Mouse (Mus musculus) adrenal gland, adult 18-20 months (tissue): Measurements from ENCODE around the gene Smap1. TPM values are rescaled to one million over a fixed set of nuclear protein-coding genes. Genes with fewer than 3 reads are reported as not detected.
A peak's percentile ranks its signal among the peaks of the same experiment; 100 is the strongest.
"Not testable (repeated sequence)": the region's sequence is repeated elsewhere in the genome, so short reads cannot be mapped to it uniquely, and the experiment has no call there.

Experiments used
- DNase-seq, 2 experiments: peaks; one replicate each; pipeline ENCODE4 v3.0.0; 2021 to 2022; ENCODE audit warnings: low spot score in 2 of 2
- long read RNA-seq, 2 experiments: library from polyadenylated mRNA; stranded (forward); transcript quantifications; one replicate each; pipeline ENCODE4 v2.0.0; 2021
- total RNA-seq, 2 experiments: library from RNA; stranded (reverse); gene quantifications; 1 replicate in 1 of 2; 2 replicates in 1 of 2; pipeline ENCODE4 v1.2.3; 2021

Smap1 gene
- total RNA-seq: 10 to 100 TPM; 55.6 to 60.1 TPM
- long read RNA-seq, experiment 1, transcript Smap1-201 (10 exons, 2,289 nt): major isoform, 25 of 27 reads
- long read RNA-seq, experiment 1, partial matches to known transcripts: 1 of 27 reads
- long read RNA-seq, experiment 1, other reads (novel, unspliced or antisense): 1 of 27 reads
- long read RNA-seq, experiment 2, transcript Smap1-201 (10 exons, 2,289 nt): major isoform, 40 of 74 reads
- long read RNA-seq, experiment 2, partial matches to known transcripts: 29 of 74 reads
- long read RNA-seq, experiment 2, other reads (novel, unspliced or antisense): 5 of 74 reads

DNA sequence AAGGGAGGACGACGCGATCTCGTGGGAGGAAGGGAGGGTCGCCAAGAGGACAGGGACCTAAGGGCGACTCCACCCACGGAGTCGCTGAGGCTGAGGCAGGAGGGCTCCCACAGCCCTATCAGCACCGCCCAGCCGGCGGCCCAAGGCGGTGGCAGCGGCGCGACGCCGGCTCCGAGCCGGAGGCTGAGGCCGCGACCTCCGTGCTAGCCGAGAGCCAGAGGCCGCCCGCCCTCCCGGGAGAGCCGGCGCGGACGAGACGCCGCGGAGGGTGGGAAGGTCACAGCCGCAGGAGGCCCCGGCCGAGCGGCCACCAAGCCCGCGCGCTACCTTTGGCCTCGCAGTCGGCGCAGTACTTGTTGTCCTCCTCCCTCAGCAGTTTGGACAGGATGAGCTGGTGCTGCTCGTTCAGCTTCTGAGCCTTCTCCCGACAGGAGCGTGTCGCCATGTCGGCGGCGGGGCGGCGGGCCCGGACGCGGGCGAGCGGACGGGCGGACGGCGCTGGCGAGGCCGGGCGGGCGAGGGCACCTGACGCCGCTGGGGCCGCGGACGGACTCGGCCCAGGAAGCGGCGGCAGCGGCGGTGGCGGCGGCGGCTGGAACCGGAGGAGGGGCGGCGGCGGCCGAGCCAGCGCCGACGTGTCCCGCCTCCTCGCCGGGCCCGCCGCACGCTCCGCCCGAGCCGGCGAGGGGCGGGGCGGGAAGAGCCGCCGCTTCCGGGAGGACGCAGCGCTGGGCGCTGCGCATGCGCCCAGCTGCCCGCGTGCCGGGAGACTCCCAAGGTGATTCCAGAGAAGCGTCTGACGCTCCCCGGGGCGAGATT is at the start of gene Smap1:
Smap1 (minus strand) TSS at position 607 of the 819 bp plus-strand sequence.
- DNase-seq: peak; percentile 72 to 79

DNA sequence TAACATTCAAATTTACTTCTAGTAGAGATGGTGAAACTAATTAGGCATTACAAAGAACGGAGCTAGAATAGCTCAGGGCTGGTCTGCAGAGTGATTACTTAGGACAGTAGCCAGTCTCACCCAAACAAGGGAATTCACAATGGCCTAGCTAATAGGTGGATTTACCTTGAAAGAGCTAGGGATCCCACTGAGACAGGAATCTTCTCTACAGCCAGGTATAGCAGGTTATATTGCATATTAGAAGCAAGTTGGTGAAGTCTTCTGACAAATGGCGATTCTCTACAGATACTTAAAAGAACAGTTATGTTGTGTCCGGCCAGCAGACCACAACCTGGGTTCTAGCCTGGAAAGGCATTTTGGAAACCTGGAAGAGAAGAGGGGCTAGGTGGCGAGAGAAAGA is 49.0 kb upstream of the Smap1 start:
- not testable (repeated sequence) for DNase-seq

DNA sequence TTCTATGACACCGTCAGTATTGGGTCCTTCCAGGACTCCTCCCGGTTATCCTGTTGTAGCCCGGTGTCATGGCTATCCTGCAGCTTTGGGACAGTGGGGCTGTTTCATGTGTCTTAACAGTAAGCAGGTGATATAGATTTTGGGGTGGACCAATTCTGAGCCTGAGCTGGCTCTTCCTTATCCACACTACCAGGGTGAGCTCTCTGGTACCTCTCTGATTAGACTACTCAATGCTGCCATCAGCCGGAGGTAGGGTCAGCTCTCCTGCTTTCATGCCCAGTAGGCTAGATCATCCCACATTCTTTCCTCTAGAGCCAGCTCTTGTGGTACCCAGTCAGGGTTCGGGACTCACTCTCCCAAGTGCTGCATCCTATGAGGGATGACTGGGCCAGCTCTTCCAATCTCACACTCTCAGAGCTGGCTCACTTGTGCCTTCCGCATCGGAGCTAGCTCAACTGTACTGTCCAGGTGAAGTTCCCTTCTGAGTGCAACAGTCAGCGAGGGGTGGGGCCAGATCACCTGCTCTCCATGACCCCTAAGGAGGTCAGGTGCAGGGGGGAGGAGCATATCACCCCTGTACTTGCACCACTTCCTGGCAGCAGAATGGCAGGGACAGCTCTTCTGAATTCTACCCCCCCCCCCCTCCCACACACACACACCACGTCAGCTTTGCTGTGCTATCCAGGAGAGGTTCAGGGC is 46.1 kb upstream of the Smap1 start:
- DNase-seq: no peak

DNA sequence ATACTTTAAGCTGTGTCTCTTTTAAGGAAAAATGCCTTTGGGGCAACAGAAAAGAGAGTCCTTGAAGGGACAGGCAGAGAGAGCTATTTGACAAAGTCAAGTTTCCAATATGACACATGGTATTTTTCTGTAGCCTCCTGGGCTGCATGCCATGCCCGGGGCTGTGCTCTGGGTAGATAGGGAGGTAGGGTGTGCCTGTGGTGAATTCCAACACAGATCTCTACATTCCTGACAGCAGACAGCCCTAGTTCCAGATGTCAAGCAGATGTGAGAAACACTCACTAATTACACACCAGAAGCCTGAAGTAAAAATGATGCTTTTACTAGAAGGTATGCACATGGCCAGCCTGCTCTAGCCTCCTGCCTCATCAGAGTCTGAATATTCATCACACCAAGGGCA is 44.1 kb upstream of the Smap1 start:
- no peak for DNase-seq

DNA sequence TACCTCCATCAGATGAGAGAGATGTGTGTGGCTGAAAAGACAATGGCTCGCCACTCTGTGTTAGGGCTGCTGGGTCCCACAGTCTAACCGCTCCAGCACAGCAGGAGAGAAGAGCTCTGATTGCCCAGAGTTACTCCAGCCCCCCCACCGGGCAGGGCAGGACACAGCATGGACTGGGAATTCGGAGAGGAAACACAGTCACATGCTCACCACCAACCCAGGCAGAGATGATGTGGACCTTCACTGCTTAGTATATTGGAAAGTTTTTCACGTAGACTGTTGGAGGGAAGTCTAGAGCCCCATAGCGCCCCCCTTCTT is 37.3 kb upstream of the Smap1 start:
- DNase-seq: no peak

DNA sequence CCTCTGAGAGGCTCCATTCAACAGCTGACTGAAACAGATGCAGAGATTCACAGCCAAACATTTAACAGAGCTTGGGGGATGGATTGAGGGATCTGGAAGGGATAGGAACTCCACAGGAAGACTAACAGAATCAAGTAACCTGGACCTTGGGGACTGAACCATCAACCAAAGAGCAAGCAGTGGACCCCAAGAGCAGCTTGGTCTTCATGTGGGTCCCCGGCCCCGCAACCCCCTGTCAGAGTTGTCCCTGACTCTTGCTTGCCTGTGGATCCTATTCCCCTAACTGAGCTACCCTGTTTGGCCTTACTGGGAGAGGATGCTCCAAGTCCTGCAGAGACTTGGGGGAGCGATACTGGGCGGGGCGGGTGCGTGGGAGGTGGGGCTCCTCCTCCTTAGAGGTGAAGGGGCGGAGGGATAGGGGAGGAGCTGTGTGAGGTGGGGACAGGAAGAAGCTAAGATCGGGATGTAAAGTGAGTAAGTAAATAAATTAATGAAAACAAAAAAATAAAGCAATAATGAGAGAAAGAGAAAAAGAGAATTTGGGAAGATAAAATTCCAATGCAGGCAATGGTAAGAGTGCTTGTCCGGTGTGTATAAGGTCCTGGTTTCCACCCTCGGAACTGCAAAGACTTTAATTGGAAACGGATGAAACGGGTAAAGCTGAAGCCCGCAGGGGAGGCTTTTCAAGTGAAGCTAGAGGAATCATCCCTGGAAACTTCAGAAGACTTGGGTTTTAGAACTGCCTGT is 36.7 kb upstream of the Smap1 start:
- no peak for DNase-seq

DNA sequence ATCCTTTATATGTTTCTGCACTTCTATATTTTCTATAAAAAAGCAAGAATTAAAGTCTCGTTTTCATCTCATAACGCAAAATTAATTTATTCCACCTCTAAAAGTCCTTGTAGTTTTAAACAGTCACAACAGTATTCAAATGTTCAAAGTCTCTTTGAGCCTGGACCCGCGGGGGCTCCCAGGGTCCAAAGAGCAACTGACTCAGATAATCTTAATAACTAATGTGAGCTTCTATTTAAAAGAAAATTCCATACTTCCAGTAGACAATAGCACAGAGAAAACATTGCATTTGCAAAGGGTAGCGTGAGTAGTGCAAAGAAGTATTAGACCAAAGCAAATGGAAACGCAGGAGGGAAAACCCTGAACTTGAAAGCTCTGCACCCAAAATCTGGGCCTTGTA is 36.0 kb upstream of the Smap1 start:
- DNase-seq: no peak

DNA sequence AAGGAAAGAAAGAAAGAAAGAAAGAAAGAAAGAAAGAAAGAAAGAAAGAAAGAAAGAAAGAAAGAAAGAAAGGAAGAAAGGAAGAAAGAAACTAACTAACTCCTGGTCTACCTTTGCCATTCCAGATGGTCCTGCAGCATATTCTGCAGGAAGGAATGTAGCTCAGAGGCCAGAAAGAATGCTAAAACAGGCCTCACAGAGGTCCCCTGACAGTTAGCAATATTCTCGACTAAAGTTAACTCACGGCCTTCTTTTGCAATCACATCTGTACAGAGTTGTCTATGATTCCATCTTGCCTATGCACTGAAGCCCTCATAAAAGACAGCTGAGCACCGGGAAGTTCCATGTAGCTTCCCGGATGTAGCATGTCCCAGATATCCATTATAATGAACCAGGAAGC is 33.4 kb upstream of the Smap1 start:
- no peak for DNase-seq

DNA sequence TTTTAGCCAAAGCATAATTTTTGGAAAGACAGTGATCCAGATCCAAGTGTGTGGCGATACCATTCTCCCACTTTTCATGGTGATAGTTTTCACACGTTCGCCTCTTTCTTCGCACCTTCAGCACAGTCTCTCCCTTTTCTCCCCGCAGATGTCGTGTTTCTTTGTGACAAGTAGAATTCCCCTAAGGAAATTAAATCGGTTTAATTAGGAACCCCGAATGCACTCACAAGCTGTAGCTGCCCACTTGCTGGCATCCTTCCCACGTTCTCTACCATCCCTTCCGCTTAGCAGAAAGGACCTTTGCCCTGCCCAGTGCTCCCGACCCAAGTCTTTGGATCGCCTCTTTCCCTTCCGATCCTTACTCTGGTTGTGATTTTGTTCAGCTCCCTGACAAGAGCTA is 31.8 kb upstream of the Smap1 start:
- no peak for DNase-seq

DNA sequence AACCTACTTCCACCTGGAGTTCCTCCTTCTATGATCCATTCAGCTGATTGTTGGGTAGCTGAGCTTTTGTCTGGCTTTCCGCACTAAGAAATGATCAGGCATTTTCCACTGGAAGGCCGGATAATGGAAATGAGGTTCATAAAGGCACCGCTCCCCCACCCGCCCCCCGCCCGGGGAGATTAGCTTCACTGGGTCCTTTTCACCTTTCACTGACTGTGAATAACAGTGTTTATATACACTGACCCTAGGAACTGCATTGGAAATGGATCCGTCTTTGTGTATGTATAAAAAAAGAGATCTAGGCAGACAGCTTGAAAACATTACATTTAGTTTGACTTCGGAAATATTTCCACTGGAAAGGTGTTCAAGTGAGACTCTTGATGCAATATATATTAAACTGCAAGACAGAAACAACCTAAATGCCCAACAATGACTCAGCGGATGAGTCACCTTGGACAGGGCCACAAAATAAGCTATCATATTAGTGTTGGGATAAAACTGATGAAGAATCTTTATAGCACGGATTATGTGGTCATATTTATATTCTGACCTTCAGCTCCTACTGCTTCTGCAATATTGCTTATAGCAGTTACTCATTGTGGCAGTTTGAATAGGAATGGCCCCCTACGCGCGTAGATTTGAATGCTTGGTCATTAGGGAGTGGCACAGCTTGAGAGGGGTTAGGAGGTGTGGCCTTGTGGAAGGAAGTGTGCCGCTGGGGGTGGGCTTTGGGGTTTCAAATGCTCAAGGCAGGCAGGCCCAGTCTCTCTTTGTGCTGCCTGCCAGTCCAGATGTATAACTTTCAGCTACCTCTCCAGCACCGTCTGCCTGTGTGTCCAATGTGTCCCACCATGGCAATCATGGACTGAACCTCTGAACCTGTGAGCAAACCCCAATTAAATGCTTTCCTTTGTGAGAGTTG is 26.9 kb upstream of the Smap1 start:
- DNase-seq: no peak

DNA sequence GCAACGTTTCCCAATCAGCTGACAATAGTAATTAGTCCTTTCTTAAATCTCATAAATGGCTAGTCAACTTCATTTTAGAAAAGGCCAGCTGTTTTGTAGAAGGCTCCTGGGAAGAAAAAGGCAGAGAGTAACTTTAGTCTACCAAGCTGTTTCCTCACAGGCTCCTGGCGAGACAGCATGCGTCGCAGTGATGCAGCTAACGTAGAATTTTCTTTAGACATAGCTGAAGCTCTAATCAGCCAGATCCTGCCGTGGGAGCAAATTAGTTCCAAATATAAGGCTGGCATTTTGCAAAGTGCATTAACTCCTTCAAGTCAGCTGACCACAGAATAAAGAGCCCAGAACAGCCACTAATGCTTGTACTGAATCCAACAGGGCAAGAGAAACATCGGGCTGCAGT is 26.2 kb upstream of the Smap1 start:
- no peak for DNase-seq

DNA sequence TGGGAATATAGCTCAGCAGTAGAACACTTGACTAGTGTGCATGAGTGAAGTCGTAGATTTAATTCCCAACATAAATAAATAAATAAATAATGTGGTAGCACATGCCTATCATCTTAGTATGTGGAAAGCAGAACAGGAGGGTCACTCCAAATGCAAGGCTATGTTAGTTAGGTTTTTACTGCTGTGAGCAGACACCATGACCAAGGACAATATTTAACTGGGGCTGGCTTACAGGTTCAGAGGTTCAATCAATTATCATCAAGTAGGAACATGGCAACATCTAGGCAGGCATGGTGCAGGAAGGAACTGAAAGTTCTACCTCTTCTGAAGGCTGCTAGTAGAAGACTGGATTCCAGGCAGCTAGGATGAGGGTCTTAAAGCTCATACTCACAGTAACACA is 22.0 kb upstream of the Smap1 start:
- DNase-seq: no peak

DNA sequence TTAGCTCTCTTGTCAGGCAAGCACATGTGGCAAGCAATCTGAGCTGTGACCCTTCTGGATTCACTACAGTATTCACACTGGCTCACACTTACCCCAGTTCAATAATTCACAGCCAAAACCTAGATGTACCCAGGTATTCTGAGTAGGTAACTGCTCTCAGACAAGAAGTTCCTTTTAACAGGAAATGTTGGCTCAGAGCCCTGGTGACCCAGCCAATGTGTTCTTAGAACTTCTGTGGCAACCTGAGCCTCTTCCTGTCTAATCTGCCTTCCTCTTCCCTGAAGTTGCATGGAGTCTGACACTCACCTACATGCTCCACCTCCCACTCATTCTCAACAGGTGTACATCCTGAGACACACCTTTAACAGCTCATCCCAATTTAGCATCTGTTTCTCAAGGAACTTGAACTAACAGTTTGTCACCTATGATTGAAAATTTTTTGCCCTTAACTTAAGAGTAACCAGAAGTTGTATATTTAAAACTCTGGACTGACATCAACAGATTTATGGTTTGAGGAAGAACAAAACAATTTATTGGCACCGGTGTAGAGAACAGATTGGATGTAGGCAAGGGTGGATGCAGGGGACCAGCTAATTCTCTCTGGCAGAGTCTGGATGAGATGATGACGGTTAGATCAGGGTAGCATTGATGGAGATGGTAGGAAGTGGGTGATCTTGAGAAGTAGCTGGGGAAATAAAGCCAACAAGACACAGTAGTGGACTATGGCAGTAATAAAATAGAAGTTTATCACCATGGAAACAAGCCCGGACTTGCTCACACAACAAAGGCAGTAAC is 21.2 kb upstream of the Smap1 start:
- DNase-seq: no peak

DNA sequence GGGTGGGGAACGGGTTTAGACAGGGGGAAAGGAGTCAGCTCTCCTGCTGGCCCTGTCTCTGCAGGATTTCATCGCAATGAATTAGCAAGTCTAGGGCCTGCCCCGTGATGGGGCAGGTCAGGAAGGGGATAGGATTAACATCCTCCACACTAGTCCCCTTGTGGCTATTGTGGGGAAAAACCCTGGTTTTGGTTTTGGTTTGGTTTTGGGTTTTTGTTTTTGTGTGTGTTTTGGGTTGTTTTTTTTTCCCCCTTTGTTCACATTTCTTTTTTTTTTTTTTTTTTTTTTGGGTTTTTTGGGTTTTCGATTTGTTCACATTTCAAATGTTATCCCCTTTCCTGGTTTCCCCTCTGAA is 13.3 kb upstream of the Smap1 start:
- DNase-seq: no peak

DNA sequence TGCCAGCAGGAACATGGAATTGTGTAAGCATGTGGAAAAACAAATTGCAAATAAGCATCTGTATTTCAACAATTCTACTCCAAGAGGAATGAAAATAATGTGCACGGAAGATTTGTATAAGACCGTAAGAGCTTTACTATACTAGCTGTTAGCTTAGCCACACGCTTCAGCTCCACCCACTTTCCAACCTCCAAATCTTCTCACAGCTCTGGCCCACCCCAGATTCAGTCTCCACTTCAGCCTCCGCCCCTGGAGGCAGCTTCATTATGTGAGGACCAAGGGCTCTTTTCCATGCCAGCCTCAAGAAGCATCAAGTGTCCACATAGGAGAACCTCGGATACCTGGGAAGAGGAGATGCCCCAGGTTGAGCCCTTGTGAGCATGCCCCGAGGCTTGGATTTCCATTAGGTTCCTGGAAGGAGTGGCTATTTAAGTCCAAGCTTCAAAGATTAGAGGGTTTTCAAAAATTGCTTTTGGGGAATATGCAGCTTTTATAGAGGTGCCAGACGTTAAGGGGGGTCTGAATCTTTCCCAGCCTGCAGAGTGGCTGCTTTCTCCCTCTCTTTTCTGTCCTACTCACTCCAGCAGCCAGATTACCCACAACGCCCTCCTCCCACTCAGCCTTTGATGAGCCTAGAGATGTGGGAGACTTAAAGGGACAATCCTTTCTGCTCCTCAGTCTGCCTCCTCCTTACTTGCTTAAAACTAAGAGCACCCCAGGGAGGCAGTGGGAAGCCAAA is 12.7 kb upstream of the Smap1 start:
- DNase-seq: no peak

DNA sequence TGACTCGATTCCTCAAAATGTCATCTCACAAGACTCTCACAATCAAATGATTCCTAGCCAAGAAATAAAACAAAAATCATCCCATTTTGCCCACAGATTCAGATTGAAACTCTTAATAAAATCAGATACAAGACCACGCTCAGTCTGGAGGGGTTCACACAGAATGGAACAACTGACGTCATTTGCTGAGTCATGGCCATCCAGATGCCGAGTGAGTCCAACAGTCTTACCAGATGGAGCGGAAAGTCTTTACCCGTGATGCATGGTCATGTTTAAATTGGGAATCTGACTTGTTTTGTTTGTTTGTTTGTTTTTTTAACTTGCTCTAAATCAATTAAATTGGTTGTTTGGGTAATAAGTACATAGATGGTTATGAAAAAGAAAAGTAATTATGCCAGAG is 7.3 kb upstream of the Smap1 start:
- no peak for DNase-seq

DNA sequence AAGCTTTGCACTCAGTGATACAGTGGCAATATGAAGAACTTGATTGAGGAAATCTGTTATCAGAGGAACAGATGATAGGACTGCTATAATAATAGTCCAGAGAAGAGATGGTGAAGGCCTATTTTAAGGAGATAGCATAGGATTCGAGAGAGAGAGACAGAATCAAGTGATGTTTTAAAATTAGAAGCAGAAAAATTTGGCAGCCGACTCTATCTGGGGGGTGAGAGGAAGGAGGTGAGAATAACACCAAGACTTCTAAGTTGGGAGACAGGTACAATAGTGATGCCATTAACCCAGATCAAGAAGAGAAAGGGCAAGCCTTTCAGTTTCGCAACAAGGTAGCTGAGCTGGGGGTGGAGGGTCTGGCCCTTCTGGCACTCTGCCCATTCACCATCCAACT is 6.3 kb upstream of the Smap1 start:
- DNase-seq: no peak

DNA sequence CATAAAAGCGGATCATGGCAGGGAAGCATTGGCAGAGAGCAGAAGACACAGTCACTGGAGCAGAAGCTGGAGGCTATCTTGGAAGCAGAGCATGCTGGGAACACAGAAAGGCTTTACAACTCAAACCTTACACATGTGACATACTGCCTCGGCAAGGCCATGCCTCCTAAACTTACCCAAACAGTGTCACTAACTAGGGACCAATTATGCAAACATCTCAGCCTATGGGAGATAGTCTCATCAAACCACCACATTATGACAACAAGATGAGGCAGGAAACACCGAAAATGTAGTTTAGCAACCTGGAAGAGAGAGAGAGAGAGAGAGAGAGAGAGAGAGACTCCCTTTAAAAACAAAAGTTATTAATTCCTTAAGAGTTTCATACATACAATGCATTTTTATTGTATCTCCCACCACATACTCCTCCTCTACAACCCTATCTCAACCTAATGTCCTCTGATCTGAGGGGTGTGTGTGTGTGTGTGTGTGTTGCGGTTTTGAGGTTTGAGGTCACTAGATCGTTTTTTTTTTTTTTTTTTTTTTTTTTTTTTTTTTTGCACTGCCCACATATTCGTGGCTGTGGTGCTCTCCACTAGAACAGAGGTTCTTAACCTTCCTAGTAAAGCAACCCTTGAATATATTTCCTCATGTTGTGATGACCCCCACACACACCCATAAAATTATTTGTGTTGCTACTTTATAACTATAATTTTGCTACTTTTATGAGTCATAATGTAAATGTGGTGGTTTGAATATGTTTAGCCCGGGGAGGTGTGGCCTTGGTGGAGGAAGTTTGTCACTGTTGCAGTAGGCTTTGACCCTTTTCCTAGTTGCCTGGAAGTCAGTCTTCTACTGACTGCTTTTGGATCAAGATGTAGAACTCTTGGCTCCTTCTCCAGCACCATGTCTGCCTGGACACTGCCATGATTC is 1.9 kb upstream of the Smap1 start:
- DNase-seq: no peak
